Mouse (Mus musculus): ENCODE results near the gene Nanos2. TPM values are rescaled to one million over a fixed set of nuclear protein-coding genes. Genes with fewer than 3 reads are reported as not detected.
A peak's percentile ranks its signal among the peaks of the same experiment; 100 is the strongest.

Gene Nanos2
- polyA plus RNA-seq, 1 experiment from 2014 or later = 0.68 TPM

GRCm38 (mm10) chr7:19006476-19006875 lies 19.3 kb downstream of the Nanos2 start:
- H3K27me3 ChIP-seq = no peaks in the 10 kb centered on the region
- peak overlapping the region; percentile 100 for H3K4me2 ChIP-seq
- H3K36me3 ChIP-seq (ENCODE audit: poor library complexity, severe bottlenecking) = peaks cover 27% of the 10 kb centered on the region
- H3K4me1 ChIP-seq = peaks cover 42% of the 10 kb centered on the region
- H3K9ac ChIP-seq = peak overlapping the region; percentile 88; the same call in 1 of the 2 replicates
- WGBS = 4% methylated on average over 12 of the region's 12 CpGs
- no peak overlapping the region for H3K27ac ChIP-seq
- peak overlapping the region; percentile 73 for H3K4me3 ChIP-seq
- H3K9me3 ChIP-seq (replicated peaks) = no peaks in the 10 kb centered on the region
- no peak for ATAC-seq

- Histone ChIP-seq H3K9ac (no peak overlapping the region), H3K9me3 (replicated peaks) (no peaks in the 10 kb centered on the region), H3K27ac (no peak overlapping the region), H3K4me2 (peak overlapping the region; percentile 100; the same call in 1 of the 2 replicates), H3K36me3 (ENCODE audit: poor library complexity, severe bottlenecking) (peaks cover 27% of the 10 kb centered on the region), H3K4me1 (peaks cover 46% of the 10 kb centered on the region), H3K27me3 (no peaks in the 10 kb centered on the region), H3K4me3 (no peak overlapping the region)
- 83% methylated on average over 13 of the region's 13 CpGs for WGBS
- no peak for ATAC-seq
Observed at GRCm38 (mm10) chr7:19007026-19007977, 20.1 kb downstream of the Nanos2 start.

GRCm38 (mm10) chr7:19010581-19010980 lies 23.4 kb downstream of the Nanos2 start:
- peaks cover 22% of the 10 kb centered on the region for H3K36me3 ChIP-seq (ENCODE audit: poor library complexity, severe bottlenecking)
- no peaks in the 10 kb centered on the region for H3K9me3 ChIP-seq (replicated peaks)
- H3K4me1 ChIP-seq = peaks cover 32% of the 10 kb centered on the region
- no peak overlapping the region for H3K9ac ChIP-seq
- no peak overlapping the region for H3K27ac ChIP-seq
- ATAC-seq = no peak
- H3K4me3 ChIP-seq = no peak overlapping the region
- 84% methylated on average over 7 of the region's 7 CpGs for WGBS
- H3K4me2 ChIP-seq = no peak overlapping the region
- H3K27me3 ChIP-seq = no peaks in the 10 kb centered on the region; the same call in none of the 2 replicates

GRCm38 (mm10) chr7:19012025-19012621 lies 24.9 kb downstream of the Nanos2 start:
- WGBS = 5% methylated on average over 22 of the region's 31 CpGs
- Histone ChIP-seq H3K27me3 (no peaks in the 10 kb centered on the region; the same call in none of the 2 replicates), H3K4me2 (peak overlapping the region; percentile 55), H3K9ac (peak overlapping the region; percentile 55), H3K9me3 (replicated peaks) (no peaks in the 10 kb centered on the region), H3K36me3 (ENCODE audit: poor library complexity, severe bottlenecking) (peaks cover 7% of the 10 kb centered on the region), H3K27ac (no peak overlapping the region), H3K4me1 (peaks cover 17% of the 10 kb centered on the region), H3K4me3 (peak overlapping the region; percentile 28)
- ATAC-seq = 0 out of 2 replicates have a peak, but pooled peaks have one; percentile 17

GRCm38 (mm10) chr7:19012882-19013281 lies 25.7 kb downstream of the Nanos2 start:
- Histone ChIP-seq H3K9ac (no peak overlapping the region), H3K4me2 (no peak overlapping the region), H3K4me3 (no peak overlapping the region), H3K36me3 (ENCODE audit: poor library complexity, severe bottlenecking) (no peaks in the 10 kb centered on the region), H3K27ac (no peak overlapping the region), H3K4me1 (peaks cover 10% of the 10 kb centered on the region), H3K9me3 (replicated peaks) (no peaks in the 10 kb centered on the region), H3K27me3 (no peaks in the 10 kb centered on the region; the same call in none of the 2 replicates)
- 81% methylated on average over 2 of the region's 2 CpGs for WGBS
- ATAC-seq = no peak

GRCm38 (mm10) chr7:19014452-19014851 lies 27.3 kb downstream of the Nanos2 start:
- 61% methylated on average over 15 of the region's 15 CpGs for WGBS
- Histone ChIP-seq H3K36me3 (ENCODE audit: poor library complexity, severe bottlenecking) (no peaks in the 10 kb centered on the region), H3K4me2 (no peak overlapping the region), H3K27ac (no peak overlapping the region), H3K9me3 (replicated peaks) (no peaks in the 10 kb centered on the region), H3K4me3 (no peak overlapping the region), H3K9ac (no peak overlapping the region), H3K27me3 (peaks cover under 1% of the 10 kb centered on the region), H3K4me1 (peaks cover 10% of the 10 kb centered on the region)
- no peak for ATAC-seq

GRCm38 (mm10) chr7:19016042-19016441 lies 28.8 kb downstream of the Nanos2 start:
- Histone ChIP-seq H3K27me3 (peaks cover 15% of the 10 kb centered on the region), H3K36me3 (ENCODE audit: poor library complexity, severe bottlenecking) (no peaks in the 10 kb centered on the region), H3K27ac (no peak overlapping the region), H3K4me3 (no peak overlapping the region), H3K9ac (no peak overlapping the region), H3K4me1 (peaks cover 10% of the 10 kb centered on the region), H3K9me3 (replicated peaks) (no peaks in the 10 kb centered on the region), H3K4me2 (no peak overlapping the region)
- WGBS = 90% methylated on average over 4 of the region's 4 CpGs
- no peak for ATAC-seq

GRCm38 (mm10) chr7:19017909-19018308 lies 30.7 kb downstream of the Nanos2 start:
- Histone ChIP-seq H3K4me3 (no peak overlapping the region), H3K4me2 (no peak overlapping the region), H3K4me1 (no peaks in the 10 kb centered on the region), H3K9ac (no peak overlapping the region), H3K9me3 (replicated peaks) (no peaks in the 10 kb centered on the region), H3K27ac (no peak overlapping the region), H3K36me3 (ENCODE audit: poor library complexity, severe bottlenecking) (no peaks in the 10 kb centered on the region), H3K27me3 (peaks cover 33% of the 10 kb centered on the region)
- ATAC-seq = no peak
- WGBS = 92% methylated on average over 7 of the region's 7 CpGs

GRCm38 (mm10) chr7:19021048-19021447 lies 33.8 kb downstream of the Nanos2 start:
- Histone ChIP-seq H3K4me2 (no peak overlapping the region), H3K9ac (no peak overlapping the region), H3K36me3 (ENCODE audit: poor library complexity, severe bottlenecking) (no peaks in the 10 kb centered on the region), H3K4me1 (peaks cover 13% of the 10 kb centered on the region), H3K27me3 (peaks cover 43% of the 10 kb centered on the region), H3K4me3 (no peak overlapping the region), H3K9me3 (replicated peaks) (no peaks in the 10 kb centered on the region), H3K27ac (no peak overlapping the region)
- WGBS = 25% methylated on average over 8 of the region's 8 CpGs
- no peak for ATAC-seq

GRCm38 (mm10) chr7:19022189-19022958 lies 35.2 kb downstream of the Nanos2 start:
- Histone ChIP-seq H3K9me3 (replicated peaks) (no peaks in the 10 kb centered on the region), H3K27me3 (peaks cover 43% of the 10 kb centered on the region), H3K4me3 (no peak overlapping the region; the same call in 1 of the 2 replicates), H3K36me3 (ENCODE audit: poor library complexity, severe bottlenecking) (no peaks in the 10 kb centered on the region), H3K4me2 (no peak overlapping the region), H3K4me1 (peaks cover 18% of the 10 kb centered on the region), H3K9ac (no peak overlapping the region), H3K27ac (no peak overlapping the region)
- ATAC-seq = no peak
- 70% methylated on average over 18 of the region's 18 CpGs for WGBS

GRCm38 (mm10) chr7:19023357-19023814 lies 36.2 kb downstream of the Nanos2 start, which contains the start of gene Foxa3:
Gene Foxa3 (minus strand): TSS chr7:19023538.
- Histone ChIP-seq H3K9ac (peak within 1 kb of the TSS; percentile 92), H3K4me1 (peaks cover 18% of the 10 kb centered on the region), H3K27ac (0 out of 2 replicates have a peak within 1 kb of the TSS, but pooled peaks have one; percentile 48), H3K4me2 (peak within 1 kb of the TSS; percentile 92), H3K36me3 (ENCODE audit: poor library complexity, severe bottlenecking) (peaks cover under 1% of the 10 kb centered on the region; the same call in 1 of the 2 replicates), H3K4me3 (peak within 1 kb of the TSS; percentile 95), H3K9me3 (replicated peaks) (no peaks in the 10 kb centered on the region), H3K27me3 (peaks cover 43% of the 10 kb centered on the region)
- ATAC-seq = peak; percentile 7; the same call in 1 of the 2 replicates
- WGBS = 6% methylated on average over 30 of the region's 30 CpGs

All from forebrain, embryonic 13.5 days (tissue).